Mouse (Mus musculus) spleen, adult 2 months (tissue): Measurements from ENCODE around the gene Mat2a.

ENCODE experiments used
- CTCF ChIP-seq: fragments of 200-500 bp; IDR thresholded peaks from 2 replicates; pipeline ENCODE4 v1.5.1; 2011; ENCODE audit warnings: mild to moderate bottlenecking, inconsistent platforms; ENCODE audit not compliant: insufficient read depth, insufficient read length, insufficient replicate concordance; ENCODE audit errors: extremely low read depth
- POLR2A ChIP-seq: fragments of 200-500 bp; IDR thresholded peaks from 2 replicates; pipeline ENCODE4 v1.6.1; 2011; ENCODE audit warnings: low read depth, low read length, inconsistent platforms

DNA sequence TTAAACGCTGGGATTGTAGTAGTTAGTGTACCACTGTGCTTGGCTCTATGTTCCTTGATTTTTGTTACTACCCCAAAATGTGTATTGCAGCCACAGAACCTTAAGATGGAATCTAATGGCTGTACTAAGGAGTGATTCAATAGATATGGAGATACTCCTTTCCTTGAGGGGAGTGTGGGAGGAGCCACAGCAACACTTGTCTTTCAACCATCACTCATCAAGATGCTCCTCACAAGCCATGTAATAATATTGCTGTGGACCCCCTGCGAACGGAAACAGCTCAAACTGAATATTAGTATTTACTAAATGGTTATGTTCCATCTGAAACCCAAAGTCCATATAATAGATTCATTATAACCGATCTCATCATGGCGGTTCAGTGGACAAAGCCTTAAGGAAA is 1.1 kb downstream of the Mat2a start:
- TF ChIP-seq POLR2A = no peak
- no peak for TF ChIP-seq CTCF
